Mouse (Mus musculus) bone marrow, adult 2 months (tissue): ENCODE measurements at regions not wholly inside any gene's neighbourhood (a gene's known extent, or its start where the extent isn't known, plus 50 kb on each side); places are given as distances from the start of the nearest gene placed in this dataset.

Experiments used
- CTCF ChIP-seq: fragments of 200-500 bp; IDR thresholded peaks from 2 replicates; pipeline ENCODE4 v1.5.1; 2011; ENCODE audit warnings: low read length, control low read depth; ENCODE audit not compliant: control insufficient read depth, insufficient read depth
- POLR2A ChIP-seq: fragments of 200-500 bp; IDR thresholded peaks from 2 replicates; pipeline ENCODE4 v1.6.1; 2011; ENCODE audit warnings: low read depth, mild to moderate bottlenecking, control low read depth, low read length, borderline replicate concordance; ENCODE audit not compliant: control insufficient read depth

DNA sequence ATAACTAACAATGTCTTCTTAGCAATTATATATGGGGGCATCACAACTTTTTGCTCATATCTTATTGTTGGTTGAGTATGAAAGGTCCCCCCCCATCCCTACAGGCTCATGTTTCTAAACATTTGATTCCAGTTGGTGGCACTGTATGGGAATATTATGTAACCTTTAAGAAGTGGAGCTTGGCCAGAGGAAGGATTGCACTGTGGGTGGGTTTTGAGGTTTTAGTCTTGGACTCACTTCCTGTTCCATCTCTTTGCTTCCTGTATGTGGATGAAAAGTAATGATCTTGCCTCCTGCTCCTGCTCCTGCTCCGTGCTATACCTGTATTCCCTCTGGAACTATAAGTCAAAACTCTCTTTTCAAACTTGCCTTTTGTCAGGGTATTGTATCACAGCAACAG is 778.2 kb upstream of the Lrrc6 start:
- no peak for TF ChIP-seq POLR2A
- TF ChIP-seq CTCF = no peak
